ENCODE assay signal across 15 mouse cellular contexts in genomic region chr17:24697985-24698384, GRCm38 (mm10). TPM values are rescaled to one million over a fixed set of nuclear protein-coding genes. Genes with fewer than 3 reads are reported as not detected.
A peak's percentile ranks its signal among the peaks of the same experiment; 100 is the strongest.
DNase-seq lines count a peak whose midpoint lies in the region; ATAC-seq and TF ChIP-seq lines count a peak whose summit lies in the region.
"Had no signal": no experiment of that assay in that cellular context is flagged by ENCODE, and none has a peak within 500 bp of the region (broad histone marks: within the 10 kb centered on the region; RNA-seq: fewer than 3 reads in every experiment).

No protein-coding gene starts in this region.

- WGBS in heart, embryonic 13.5 days = 33% methylated on average over 5 of the region's 5 CpGs
- 20% methylated on average over 5 of the region's 5 CpGs for WGBS in intestine, embryonic 14.5 days

- H3K4me3 ChIP-seq in heart, embryonic 13.5 days = no peak overlapping the region
- H3K4me3 ChIP-seq in testis, adult 2 months (ENCODE audit: control insufficient read depth, low read depth, low read length) = peak overlapping the region; percentile 17
- H3K4me3 ChIP-seq in intestine, embryonic 14.5 days (ENCODE audit: low read depth, low read length) = no peak overlapping the region
- H3K4me3 ChIP-seq: liver, embryonic 13.5 days; midbrain, embryonic 12.5 days had no signal

- no peak for ATAC-seq in heart, embryonic 13.5 days (ENCODE audit: extremely low read depth, insufficient number of reproducible peaks, low FRiP score, low TSS enrichment)
- ATAC-seq in intestine, embryonic 14.5 days (replicated peaks; ENCODE audit: low FRiP score, low TSS enrichment, low read depth) = no peak
- ATAC-seq in monocyte, adult 5-6 weeks (replicated peaks; ENCODE audit: insufficient number of reproducible peaks, low FRiP score, low TSS enrichment, poor library complexity, severe bottlenecking) = no peak
- ATAC-seq: CD4-positive, CD25-positive, alpha-beta regulatory T cell, adult 4 months had no signal

- TF ChIP-seq CTCF in testis, adult 2 months (IDR thresholded peaks at IDR 0.05; ENCODE audit: control insufficient read depth, insufficient read depth, insufficient replicate concordance, low read depth, low read length) = no peak

- H3K36me3 ChIP-seq in heart, embryonic 13.5 days = peaks cover 47% of the 10 kb centered on the region
- H3K36me3 ChIP-seq in testis, adult 2 months (ENCODE audit: control insufficient read depth, insufficient read depth, low read length) = no peaks in the 10 kb centered on the region
- peaks cover 41% of the 10 kb centered on the region for H3K36me3 ChIP-seq in intestine, embryonic 14.5 days (ENCODE audit: control insufficient read depth, insufficient read depth, low read length)

- H3K27ac ChIP-seq in heart, embryonic 13.5 days (replicated peaks) = no peak overlapping the region
- H3K27ac ChIP-seq in testis, adult 2 months (ENCODE audit: control insufficient read depth, insufficient read depth, low read depth, low read length) = no peak overlapping the region
- H3K27ac ChIP-seq in intestine, embryonic 14.5 days (ENCODE audit: low read depth) = no peak overlapping the region
- H3K27ac ChIP-seq: liver, embryonic 13.5 days; midbrain, embryonic 12.5 days had no signal

- no peak overlapping the region for H3K4me2 ChIP-seq in heart, embryonic 13.5 days
- H3K4me2 ChIP-seq in intestine, embryonic 14.5 days (ENCODE audit: low read length) = peak overlapping the region; percentile 14; the same call in 1 of the 2 replicates
- H3K4me2 ChIP-seq: liver, embryonic 13.5 days; midbrain, embryonic 12.5 days had no signal

- no peaks in the 10 kb centered on the region; the same call in 1 of the 2 replicates for H3K27me3 ChIP-seq in heart, embryonic 13.5 days (replicated peaks)
- H3K27me3 ChIP-seq in testis, adult 2 months (ENCODE audit: control insufficient read depth, insufficient read depth, low read length) = no peaks in the 10 kb centered on the region
- no peaks in the 10 kb centered on the region for H3K27me3 ChIP-seq in intestine, embryonic 14.5 days (replicated peaks; ENCODE audit: control insufficient read depth, insufficient read depth, low read length)
- H3K27me3 ChIP-seq: liver, embryonic 13.5 days had no signal

- intact Hi-C loops in left cerebral cortex, postnatal 25 days (cut with DNase I) = no loop called here

- TF ChIP-seq POLR2A in testis, adult 2 months (IDR thresholded peaks at IDR 0.05; ENCODE audit: control insufficient read depth, low read depth, low read length) = no peak

- no peak for DNase-seq in heart, postnatal 4 days
- DNase-seq in testis, postnatal 14 days (ENCODE audit: low spot score) = no peak
- no peak for DNase-seq in intestine, embryonic 14.5 days (ENCODE audit: low spot score)
- DNase-seq in cerebellum, postnatal 10 days = no peak
- DNase-seq in left cerebral cortex, postnatal 25 days (ENCODE audit: low spot score in 2 of 2) = no peak
- DNase-seq: kidney, adult 11 months; layer of hippocampus, postnatal 36 days; liver, embryonic 13.5 days had no signal

- 0 out of 2 replicates have a peak overlapping the region, but pooled peaks have one; percentile 2 for H3K9ac ChIP-seq in heart, embryonic 13.5 days
- H3K9ac ChIP-seq in intestine, embryonic 14.5 days (ENCODE audit: low read length) = no peak overlapping the region
- H3K9ac ChIP-seq: midbrain, embryonic 12.5 days had no signal

- H3K4me1 ChIP-seq in heart, embryonic 13.5 days = peaks cover 29% of the 10 kb centered on the region
- peaks cover 5% of the 10 kb centered on the region for H3K4me1 ChIP-seq in testis, adult 2 months (ENCODE audit: control insufficient read depth, insufficient read depth, low read length)
- peaks cover 14% of the 10 kb centered on the region for H3K4me1 ChIP-seq in intestine, embryonic 14.5 days (replicated peaks; ENCODE audit: control insufficient read depth, insufficient read depth, low read length)

- H3K9me3 ChIP-seq in heart, embryonic 13.5 days = no peaks in the 10 kb centered on the region
- H3K9me3 ChIP-seq in intestine, embryonic 14.5 days (ENCODE audit: control insufficient read depth, low read length) = no peaks in the 10 kb centered on the region
- H3K9me3 ChIP-seq: liver, embryonic 13.5 days; midbrain, embryonic 12.5 days had no signal

RNA-seq across cellular contexts. Expression of gene Noxo1, which starts 2.0 kb away (rescaled TPM):
- 1.1 TPM in 2 replicates for polyA plus RNA-seq in heart, embryonic 13.5 days (2015; fragmentation: Nextera tagmentation; extraction: Ambion mirVana)
- 1 to 10 TPM; 1.9 to 2.1 TPM for total RNA-seq in heart, postnatal 4 days (2021)
- 62.1 and 63.2 TPM in 2 replicates for polyA plus RNA-seq in testis, adult 2 months (2012; rRNA removed)
- polyA plus RNA-seq in intestine, embryonic 14.5 days (2014; fragmentation: Nextera tagmentation; extraction: Ambion mirVana) = 6.4 and 7.2 TPM in 2 replicates
- 0.48 to 3.0 TPM (median 2.1 TPM) in 3 replicates for total RNA-seq in monocyte, adult 5-6 weeks (2017)
- 1 to 10 TPM; 3.1 to 3.7 TPM for total RNA-seq in left cerebral cortex, postnatal 25 days (2021)

RNA-seq across cellular contexts. Expression of gene Gfer, which starts 2.0 kb away (rescaled TPM):
- polyA plus RNA-seq in heart, embryonic 13.5 days (2015; fragmentation: Nextera tagmentation; extraction: Ambion mirVana) = 31.4 and 31.9 TPM in 2 replicates
- 10 to 100 TPM; 23.3 to 25.6 TPM for total RNA-seq in heart, postnatal 4 days (2021)
- polyA plus RNA-seq in testis, adult 2 months (2012; rRNA removed) = 144 and 150 TPM in 2 replicates
- polyA plus RNA-seq in intestine, embryonic 14.5 days (2014; fragmentation: Nextera tagmentation; extraction: Ambion mirVana) = 48.1 and 48.5 TPM in 2 replicates
- total RNA-seq in monocyte, adult 5-6 weeks (2017) = 12.4 to 19.8 TPM (median 15.4 TPM) in 3 replicates
- 10 to 100 TPM; 19.9 to 20.2 TPM for total RNA-seq in left cerebral cortex, postnatal 25 days (2021)

RNA-seq across cellular contexts. Expression of gene Syngr3, which starts 8.2 kb away (rescaled TPM):
- polyA plus RNA-seq in heart, embryonic 13.5 days (2015; fragmentation: Nextera tagmentation; extraction: Ambion mirVana) = 0.59 and 0.83 TPM in 2 replicates
- under 1 TPM; 0.14 to 0.27 TPM for total RNA-seq in heart, postnatal 4 days (2021)
- 0.20 and 0.30 TPM in 2 replicates for polyA plus RNA-seq in testis, adult 2 months (2012; rRNA removed)
- polyA plus RNA-seq in intestine, embryonic 14.5 days (2014; fragmentation: Nextera tagmentation; extraction: Ambion mirVana) = 7.5 and 7.7 TPM in 2 replicates
- total RNA-seq in monocyte, adult 5-6 weeks (2017) = not detected in 3 replicates
- total RNA-seq in left cerebral cortex, postnatal 25 days (2021) = 100 to 1,000 TPM; 203 to 214 TPM

RNA-seq across cellular contexts. Expression of gene Tbl3, which starts 9.5 kb away (rescaled TPM):
- polyA plus RNA-seq in heart, embryonic 13.5 days (2015; fragmentation: Nextera tagmentation; extraction: Ambion mirVana) = 45.7 and 47.4 TPM in 2 replicates
- 10 to 100 TPM; 25.2 to 29.2 TPM for total RNA-seq in heart, postnatal 4 days (2021)
- 85.4 and 89.5 TPM in 2 replicates for polyA plus RNA-seq in testis, adult 2 months (2012; rRNA removed)
- polyA plus RNA-seq in intestine, embryonic 14.5 days (2014; fragmentation: Nextera tagmentation; extraction: Ambion mirVana) = 86.2 and 90.1 TPM in 2 replicates
- total RNA-seq in monocyte, adult 5-6 weeks (2017) = 9.7 to 19.8 TPM (median 18.6 TPM) in 3 replicates
- total RNA-seq in left cerebral cortex, postnatal 25 days (2021) = 10 to 100 TPM; 26.1 to 27.4 TPM

RNA-seq across cellular contexts. Expression of gene Rnf151, which starts 19.9 kb away (rescaled TPM):
- polyA plus RNA-seq in heart, embryonic 13.5 days (2015; fragmentation: Nextera tagmentation; extraction: Ambion mirVana) = not detected in 2 replicates
- not detected for total RNA-seq in heart, postnatal 4 days (2021)
- 1,124 and 1,208 TPM in 2 replicates for polyA plus RNA-seq in testis, adult 2 months (2012; rRNA removed)
- 0.15 TPM in 2 replicates for polyA plus RNA-seq in intestine, embryonic 14.5 days (2014; fragmentation: Nextera tagmentation; extraction: Ambion mirVana)
- 2.8 TPM in 1 of 3 replicates, not detected in the others for total RNA-seq in monocyte, adult 5-6 weeks (2017)
- not detected for total RNA-seq in left cerebral cortex, postnatal 25 days (2021)
- total RNA-seq: layer of hippocampus, postnatal 36 days had no signal
- polyA plus RNA-seq: CD4-positive, CD25-positive, alpha-beta regulatory T cell, adult 4 months; heart, embryonic 16.5 days; neural tube, embryonic 14.5 days had no signal

Comparison
In these comparisons a context has a peak if more than half of its experiments do, and no peak if none do; other contexts are left out.
1. RNA of gene Syngr3, which starts 8.2 kb away (total RNA-seq): 203 to 214 TPM in left cerebral cortex, postnatal 25 days; 0.14 to 0.27 TPM in heart, postnatal 4 days and not detected in monocyte, adult 5-6 weeks; every median in the first group is over 100 times any median in the second.